Mouse (Mus musculus): ENCODE results near the gene Acp7.

GRCm38 (mm10) chr7:28645366-28645765 is 14.2 kb upstream of the Acp7 start:
- TF ChIP-seq CTCF (IDR thresholded peaks at IDR 0.05; ENCODE audit: low read depth, low read length) = no peak
- TF ChIP-seq POLR2A (IDR thresholded peaks at IDR 0.05; ENCODE audit: borderline replicate concordance, low read depth, low read length) = no peak
